Mouse (Mus musculus) midbrain, postnatal 0 days (tissue): ENCODE results near the gene Zc3h12a. TPM values are rescaled to one million over a fixed set of nuclear protein-coding genes. Genes with fewer than 3 reads are reported as not detected.
A peak's percentile ranks its signal among the peaks of the same experiment; 100 is the strongest.

Experiments
- ATAC-seq: fragments of 200-750 bp; cut with Nextera tagmentation; 2 replicates; pipeline ENCODE4 v1.8.0; 2017; ENCODE audit warnings: moderate number of reproducible peaks, mild to moderate bottlenecking, moderate TSS enrichment, moderate library complexity; ENCODE audit not compliant: low FRiP score
- DNase-seq: peaks from one replicate; pipeline ENCODE4 v3.0.0-alpha.2; 2015; ENCODE audit warnings: low spot score
- H3K27ac ChIP-seq: fragments of 300-500 bp; sonication (generic); 2 replicates; pipeline ENCODE4 v1.5.1; 2014; ENCODE audit warnings: low read depth, mild to moderate bottlenecking, low read length, mixed read lengths
- H3K27me3 ChIP-seq: fragments of 300-500 bp; sonication (generic); 2 replicates; pipeline ENCODE4 v1.6.1; 2014; ENCODE audit warnings: low read length, control low read depth, mixed read lengths; ENCODE audit not compliant: insufficient read depth
- H3K36me3 ChIP-seq: fragments of 300-500 bp; sonication (generic); 2 replicates; pipeline ENCODE4 v1.6.1; 2014; ENCODE audit warnings: low read length, control low read depth, mixed read lengths; ENCODE audit not compliant: insufficient read depth
- H3K4me1 ChIP-seq: fragments of 300-500 bp; sonication (generic); 2 replicates; pipeline ENCODE4 v1.6.1; 2014; ENCODE audit warnings: mild to moderate bottlenecking, control low read depth, antibody characterized with exemption, low read length, mixed read lengths; ENCODE audit not compliant: insufficient read depth
- H3K4me2 ChIP-seq: fragments of 300-500 bp; sonication (generic); 2 replicates; pipeline ENCODE4 v1.6.1; 2014; ENCODE audit warnings: low read depth, mild to moderate bottlenecking, low read length, mixed read lengths; ENCODE audit not compliant: poor library complexity, severe bottlenecking
- H3K4me3 ChIP-seq: fragments of 300-500 bp; sonication (generic); 2 replicates; pipeline ENCODE4 v1.5.1; 2014; ENCODE audit warnings: low read depth, mild to moderate bottlenecking, low read length, moderate library complexity
- H3K9ac ChIP-seq: fragments of 300-500 bp; sonication (generic); replicated peaks from 2 replicates; pipeline ENCODE4 v1.6.1; 2014; ENCODE audit warnings: mild to moderate bottlenecking, low read length, moderate library complexity, mixed read lengths; ENCODE audit not compliant: poor library complexity, severe bottlenecking
- H3K9me3 ChIP-seq: fragments of 300-500 bp; sonication (generic); 2 replicates; pipeline ENCODE4 v1.6.1; 2016; ENCODE audit warnings: low read length, control low read depth
- CTCF ChIP-seq: IDR thresholded peaks from 2 replicates; pipeline ENCODE4 v1.5.1; 2016; ENCODE audit warnings: antibody characterized with exemption, mild to moderate bottlenecking
- WGBS: fragments of 180-500 bp; shearing (Covaris S2); extraction: QIAGEN DNeasy Blood & Tissue Kit; methylation state at CpG from one replicate; pipeline ENCODE4 v1.1.7; 2014; 5-methylcytosine and 5-hydroxymethylcytosine counted together
- polyA plus RNA-seq: library from polyadenylated mRNA; unstranded; fragments of >200 nt; fragmentation: Nextera tagmentation; extraction: Ambion mirVana; gene quantifications from 2 replicates; pipeline ENCODE4 v1.2.1, GENCODE M21; 2015
- total RNA-seq: library from RNA; depleted of rRNA; stranded (reverse); fragments of >200 nt; gene quantifications from 2 replicates; pipeline ENCODE4 v1.2.3, GENCODE M21; 2014

Zc3h12a gene
- total and polyA plus RNA-seq, 2 experiments from 2014 or later, result 0.12 to 0.88 TPM

DNA sequence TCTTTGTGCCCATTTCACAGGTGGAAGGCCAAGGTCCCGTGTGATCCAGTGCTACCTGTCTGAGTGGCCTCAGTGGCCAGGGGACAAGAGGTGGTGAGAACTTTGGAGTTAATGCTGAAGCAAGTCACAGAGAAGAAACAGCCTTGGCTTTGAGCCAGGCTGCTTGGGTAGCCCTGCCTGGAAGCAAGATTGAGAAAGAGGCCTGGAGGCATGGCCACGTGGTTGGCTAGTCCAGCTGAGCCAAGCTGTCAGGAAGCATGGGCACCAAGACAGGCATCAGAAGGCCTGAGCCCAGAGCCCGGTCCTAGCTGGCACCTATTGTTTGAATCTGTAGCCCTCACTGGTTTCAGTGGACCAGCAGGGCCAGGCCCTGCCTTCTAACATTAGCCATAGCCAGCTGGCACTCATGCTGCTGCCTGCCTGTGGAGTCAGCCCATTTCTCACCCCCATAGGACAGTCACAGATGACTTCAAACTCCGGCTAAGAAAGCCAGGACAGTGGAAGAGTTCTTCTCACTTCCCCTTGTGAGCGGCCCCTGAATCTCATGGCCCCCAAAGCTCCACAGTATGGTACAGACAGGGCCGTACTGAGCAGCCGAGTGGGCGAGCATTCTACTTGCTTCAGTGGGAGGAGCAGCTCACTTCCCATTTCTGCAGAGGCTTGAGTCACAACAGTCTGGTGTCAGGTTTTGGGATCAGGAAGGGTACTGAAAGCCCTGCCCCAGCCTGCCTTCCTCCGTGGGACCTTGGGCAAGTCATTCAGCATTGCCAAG is 11.4 kb downstream of the Zc3h12a start:
- no peaks in the 10 kb centered on the region for H3K9me3 ChIP-seq
- H3K36me3 ChIP-seq, result peaks cover 8% of the 10 kb centered on the region; the same call in 1 of the 2 replicates
- DNase-seq, result peak; percentile 84
- no peak overlapping the region for H3K27ac ChIP-seq
- WGBS, result 61% methylated on average over 9 of the region's 9 CpGs
- no peak overlapping the region for H3K4me2 ChIP-seq
- ATAC-seq, result 0 out of 2 replicates have a peak, but pooled peaks have one; percentile 34
- TF ChIP-seq CTCF, result no peak
- H3K27me3 ChIP-seq, result no peaks in the 10 kb centered on the region
- H3K9ac ChIP-seq, result no peak overlapping the region
- H3K4me3 ChIP-seq, result no peak overlapping the region
- H3K4me1 ChIP-seq, result no peaks in the 10 kb centered on the region

DNA sequence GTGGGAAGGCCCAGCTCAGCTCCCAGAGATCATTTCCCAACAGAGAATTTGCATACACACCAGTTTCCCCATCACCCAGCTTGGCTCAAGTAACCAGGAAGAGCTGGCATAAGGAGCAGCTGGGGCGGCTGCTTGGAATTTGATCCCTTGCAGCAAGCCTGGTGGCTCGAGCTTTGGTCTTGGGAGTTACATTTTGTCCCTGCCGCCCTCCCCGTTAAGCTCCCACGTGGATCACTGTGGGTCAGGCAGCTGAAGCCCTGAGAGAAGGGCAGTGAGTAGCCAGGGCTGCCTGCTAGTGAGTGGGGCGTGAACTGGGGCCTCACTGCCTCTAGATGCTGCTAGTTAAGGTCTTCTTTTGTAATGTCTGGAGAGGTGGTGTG is 11.9 kb downstream of the Zc3h12a start:
- H3K9ac ChIP-seq, result no peak overlapping the region
- H3K4me1 ChIP-seq, result no peaks in the 10 kb centered on the region
- H3K4me2 ChIP-seq, result no peak overlapping the region
- no peaks in the 10 kb centered on the region for H3K9me3 ChIP-seq
- H3K4me3 ChIP-seq, result no peak overlapping the region
- ATAC-seq, result 0 out of 2 replicates have a peak, but pooled peaks have one; percentile 3
- no peaks in the 10 kb centered on the region for H3K27me3 ChIP-seq
- no peak for TF ChIP-seq CTCF
- H3K36me3 ChIP-seq, result peaks cover 9% of the 10 kb centered on the region; the same call in 1 of the 2 replicates
- H3K27ac ChIP-seq, result no peak overlapping the region; the same call in 1 of the 2 replicates
- no peak for DNase-seq
- WGBS, result 46% methylated on average over 6 of the region's 6 CpGs

DNA sequence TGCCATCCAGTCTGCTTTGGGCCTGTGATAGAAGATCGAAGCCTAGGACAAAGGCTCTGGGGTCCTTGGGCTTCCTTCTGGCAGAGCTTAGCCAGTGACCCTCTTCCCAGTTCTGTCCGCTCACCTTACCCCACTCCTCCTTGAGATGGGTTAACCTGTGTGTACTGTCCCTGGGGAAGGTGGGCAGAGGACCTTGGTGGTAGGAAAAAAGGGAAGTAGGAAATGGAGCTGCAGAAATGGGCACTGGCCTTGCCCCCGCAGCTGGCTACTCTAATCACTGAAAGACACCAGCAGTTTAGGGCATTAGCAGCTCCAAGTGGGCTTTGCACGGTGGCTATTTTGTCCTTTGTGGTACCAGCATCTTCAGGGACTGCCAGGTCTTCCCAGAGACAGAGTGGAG is 12.6 kb downstream of the Zc3h12a start:
- Histone ChIP-seq H3K4me3 (no peak overlapping the region), H3K4me1 (no peaks in the 10 kb centered on the region), H3K27ac (no peak overlapping the region), H3K36me3 (peaks cover 15% of the 10 kb centered on the region), H3K27me3 (no peaks in the 10 kb centered on the region), H3K4me2 (no peak overlapping the region), H3K9ac (no peak overlapping the region), H3K9me3 (no peaks in the 10 kb centered on the region)
- no peak for TF ChIP-seq CTCF
- WGBS, result 69% methylated on average over 4 of the region's 4 CpGs
- ATAC-seq, result no peak
- DNase-seq, result no peak

DNA sequence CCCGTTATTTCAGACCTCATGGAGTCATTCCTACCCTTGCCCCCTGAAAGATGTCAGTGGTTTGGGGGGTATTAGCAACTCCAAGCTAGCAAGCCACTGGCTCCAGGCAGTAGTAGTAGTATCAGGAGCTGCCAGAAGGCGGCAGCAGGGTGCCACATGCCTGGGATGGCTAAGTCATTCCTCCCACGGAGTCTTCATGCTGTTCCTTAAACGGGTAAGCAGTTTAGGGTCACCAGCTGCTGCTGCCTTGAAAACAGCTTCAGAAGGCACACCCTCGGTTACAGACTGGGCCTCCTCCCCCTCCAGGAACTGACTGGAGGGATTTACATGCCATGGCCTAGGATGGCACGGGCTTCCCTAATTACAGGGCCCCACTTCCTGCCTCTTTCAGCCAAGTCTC is 13.0 kb downstream of the Zc3h12a start:
- Histone ChIP-seq H3K27ac (no peak overlapping the region), H3K27me3 (no peaks in the 10 kb centered on the region), H3K4me2 (no peak overlapping the region), H3K4me3 (no peak overlapping the region), H3K36me3 (peaks cover 18% of the 10 kb centered on the region), H3K4me1 (no peaks in the 10 kb centered on the region), H3K9me3 (no peaks in the 10 kb centered on the region), H3K9ac (no peak overlapping the region)
- 6% methylated on average over 6 of the region's 6 CpGs for WGBS
- DNase-seq (peak; percentile 84), ATAC-seq (0 out of 2 replicates have a peak, but pooled peaks have one; percentile 31)
- TF ChIP-seq CTCF, result peak; percentile 85

DNA sequence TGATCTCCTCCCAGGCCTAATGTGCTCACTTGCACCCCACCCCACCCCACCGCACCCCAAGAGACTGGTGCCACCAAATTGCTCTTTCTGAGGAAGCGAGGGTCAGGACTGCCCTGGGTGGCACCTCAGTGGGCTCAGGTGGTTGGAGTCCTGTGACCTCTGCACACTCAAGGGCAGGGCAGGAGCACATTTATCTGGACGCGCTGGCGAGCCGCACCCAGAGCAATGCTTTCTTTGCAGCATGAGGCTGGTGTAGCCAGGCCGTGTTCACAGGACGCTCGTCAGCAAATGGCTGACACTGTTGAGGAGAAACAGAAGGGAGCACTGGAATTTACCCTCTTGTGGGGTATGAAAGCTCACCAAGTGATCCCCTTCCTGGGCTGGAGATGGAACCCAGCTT is 22.3 kb downstream of the Zc3h12a start:
- TF ChIP-seq CTCF, result no peak
- H3K4me2 ChIP-seq, result no peak overlapping the region
- H3K27ac ChIP-seq, result no peak overlapping the region
- H3K4me1 ChIP-seq, result no peaks in the 10 kb centered on the region
- WGBS, result 92% methylated on average over 9 of the region's 9 CpGs
- H3K9me3 ChIP-seq, result no peaks in the 10 kb centered on the region
- no peaks in the 10 kb centered on the region for H3K27me3 ChIP-seq
- ATAC-seq (no peak), DNase-seq (no peak)
- no peak overlapping the region for H3K4me3 ChIP-seq
- H3K9ac ChIP-seq, result no peak overlapping the region
- H3K36me3 ChIP-seq, result peaks cover 30% of the 10 kb centered on the region

DNA sequence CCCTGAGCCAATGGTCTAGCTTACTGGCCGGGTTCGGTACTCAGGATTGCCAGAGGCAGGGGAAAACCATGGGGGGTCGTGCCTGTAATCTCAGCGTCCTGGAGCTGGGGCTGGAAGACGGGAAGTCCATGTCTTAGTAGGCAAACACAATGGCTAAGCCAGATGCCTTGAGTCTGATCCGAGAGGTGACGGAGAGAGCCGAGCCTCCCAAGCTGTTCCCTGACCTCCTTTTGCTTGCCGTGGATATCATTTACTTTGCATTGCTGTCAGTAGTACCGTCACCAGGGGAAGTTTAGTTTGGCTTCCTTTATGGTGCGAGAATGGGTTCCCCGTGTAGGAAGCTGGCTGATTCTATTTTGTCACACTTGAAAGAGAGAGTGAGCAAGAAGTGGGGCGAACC is 26.3 kb downstream of the Zc3h12a start:
- WGBS, result 67% methylated on average over 13 of the region's 13 CpGs
- Histone ChIP-seq H3K27ac (no peak overlapping the region), H3K4me3 (no peak overlapping the region), H3K9ac (no peak overlapping the region), H3K36me3 (peaks cover 24% of the 10 kb centered on the region), H3K4me1 (no peaks in the 10 kb centered on the region), H3K4me2 (no peak overlapping the region), H3K9me3 (no peaks in the 10 kb centered on the region), H3K27me3 (no peaks in the 10 kb centered on the region)
- no peak for TF ChIP-seq CTCF
- DNase-seq, result no peak
- ATAC-seq, result no peak
